Mouse (Mus musculus) heart, embryonic 10.5 days (tissue): Measurements from ENCODE around the gene Rassf8. TPM values are rescaled to one million over a fixed set of nuclear protein-coding genes. Genes with fewer than 3 reads are reported as not detected.

ENCODE experiments used
- DNase-seq: peaks from one replicate; pipeline ENCODE4 v3.0.0-alpha.2; 2017; ENCODE audit warnings: low spot score
- H3K27ac ChIP-seq: fragments of 300-500 bp; sonication (generic); 2 replicates; pipeline ENCODE4 v1.5.1; 2016; ENCODE audit warnings: mild to moderate bottlenecking
- H3K27me3 ChIP-seq: fragments of 300-500 bp; sonication (generic); 2 replicates; pipeline ENCODE4 v1.6.1; 2016; ENCODE audit warnings: mild to moderate bottlenecking; ENCODE audit not compliant: poor library complexity, insufficient read depth, severe bottlenecking
- H3K36me3 ChIP-seq: fragments of 300-500 bp; sonication (generic); 2 replicates; pipeline ENCODE4 v1.6.1; 2016; ENCODE audit warnings: mild to moderate bottlenecking, moderate library complexity
- H3K4me1 ChIP-seq: fragments of 300-500 bp; sonication (generic); 2 replicates; pipeline ENCODE4 v1.6.1; 2016; ENCODE audit warnings: mild to moderate bottlenecking
- H3K4me3 ChIP-seq: fragments of 300-500 bp; sonication (generic); 2 replicates; pipeline ENCODE4 v1.5.1; 2016; ENCODE audit warnings: mild to moderate bottlenecking, moderate library complexity
- H3K9me3 ChIP-seq: fragments of 300-500 bp; sonication (generic); 2 replicates; pipeline ENCODE4 v1.6.1; 2016; ENCODE audit warnings: mild to moderate bottlenecking, moderate library complexity
- WGBS: fragments of 180-500 bp; shearing (Covaris S2); methylation state at CpG from one replicate; pipeline ENCODE4 v1.1.7; 2016; 5-methylcytosine and 5-hydroxymethylcytosine counted together
- polyA plus RNA-seq: library from polyadenylated mRNA; unstranded; fragments of >200 nt; fragmentation: Nextera tagmentation; extraction: Ambion mirVana; gene quantifications from 2 replicates; pipeline ENCODE4 v1.2.1, GENCODE M21; 2016

Gene Rassf8
- polyA plus RNA-seq, 1 experiment from 2014 or later = 7.2 TPM

DNA sequence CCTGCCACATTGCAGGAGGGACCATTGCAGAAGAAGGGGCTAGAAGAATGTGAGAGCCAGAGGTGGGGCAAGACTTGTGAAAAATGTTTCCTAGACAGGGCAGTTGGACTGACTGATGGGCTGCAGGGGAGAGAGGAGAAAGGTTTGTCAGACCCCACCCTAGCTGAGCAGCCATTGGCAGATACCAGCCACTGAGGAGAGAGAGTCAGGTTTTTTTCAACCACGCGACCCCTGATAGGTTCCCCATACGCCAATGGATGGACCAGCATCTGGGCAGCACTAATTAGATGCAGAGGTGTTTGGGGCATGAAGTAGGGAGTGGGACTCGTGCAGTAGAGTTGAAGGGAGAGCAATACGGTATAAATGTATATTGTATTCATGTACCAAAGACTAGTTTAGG lies 13.7 kb upstream of the Rassf8 start:
- Histone ChIP-seq H3K36me3 (no peaks in the 10 kb centered on the region), H3K4me3 (no peak overlapping the region), H3K4me1 (no peaks in the 10 kb centered on the region), H3K9me3 (no peaks in the 10 kb centered on the region), H3K27ac (no peak overlapping the region), H3K27me3 (no peaks in the 10 kb centered on the region)
- 62% methylated on average over 5 of the region's 5 CpGs for WGBS
- DNase-seq = no peak

DNA sequence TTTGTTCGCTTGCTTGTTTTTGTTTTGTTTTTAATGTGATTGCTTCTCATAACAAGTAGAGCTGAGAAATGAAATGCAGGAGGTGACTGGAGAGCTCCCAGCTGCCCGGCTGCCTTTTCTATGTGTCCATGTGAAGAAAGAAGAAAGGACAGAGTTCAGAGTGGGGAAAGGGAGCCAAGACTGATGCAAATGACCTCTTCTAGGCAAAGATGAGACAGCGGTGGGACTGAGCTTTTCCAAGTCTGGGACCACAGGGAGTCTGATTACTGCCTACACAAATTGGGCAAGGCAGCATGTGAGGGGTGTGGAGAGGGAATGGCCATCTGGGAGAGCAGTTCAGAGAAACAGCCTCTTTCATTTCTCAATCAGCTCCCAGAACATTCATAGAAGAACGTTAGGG lies 13.3 kb upstream of the Rassf8 start:
- H3K9me3 ChIP-seq = no peaks in the 10 kb centered on the region
- DNase-seq = no peak
- H3K4me3 ChIP-seq = no peak overlapping the region
- WGBS = 75% methylated on average over 4 of the region's 4 CpGs
- H3K4me1 ChIP-seq = no peaks in the 10 kb centered on the region
- H3K27me3 ChIP-seq = no peaks in the 10 kb centered on the region
- H3K27ac ChIP-seq = no peak overlapping the region
- no peaks in the 10 kb centered on the region for H3K36me3 ChIP-seq

DNA sequence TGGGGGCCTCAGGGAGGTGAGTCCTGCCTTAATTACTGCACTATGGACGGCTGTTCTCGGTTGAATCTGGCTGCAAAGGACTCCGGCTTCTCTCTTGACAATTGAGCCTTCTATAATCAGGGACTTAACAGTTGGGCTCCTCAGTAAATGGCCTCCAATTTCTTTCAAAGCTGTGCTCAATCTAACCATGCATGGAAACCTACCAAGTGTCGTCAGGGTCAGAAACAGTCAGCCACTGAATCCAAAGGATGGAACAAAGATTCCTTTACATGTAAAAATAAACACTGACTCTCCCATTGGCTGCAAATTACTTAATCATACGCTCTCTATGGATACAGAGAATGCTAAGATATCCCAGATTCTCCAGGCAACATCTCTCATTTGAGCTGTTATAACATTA lies 12.6 kb upstream of the Rassf8 start:
- H3K9me3 ChIP-seq = no peaks in the 10 kb centered on the region
- DNase-seq = no peak
- no peak overlapping the region for H3K27ac ChIP-seq
- H3K27me3 ChIP-seq = no peaks in the 10 kb centered on the region
- H3K36me3 ChIP-seq = no peaks in the 10 kb centered on the region
- H3K4me1 ChIP-seq = no peaks in the 10 kb centered on the region
- WGBS = 73% methylated on average over 5 of the region's 5 CpGs
- H3K4me3 ChIP-seq = no peak overlapping the region

DNA sequence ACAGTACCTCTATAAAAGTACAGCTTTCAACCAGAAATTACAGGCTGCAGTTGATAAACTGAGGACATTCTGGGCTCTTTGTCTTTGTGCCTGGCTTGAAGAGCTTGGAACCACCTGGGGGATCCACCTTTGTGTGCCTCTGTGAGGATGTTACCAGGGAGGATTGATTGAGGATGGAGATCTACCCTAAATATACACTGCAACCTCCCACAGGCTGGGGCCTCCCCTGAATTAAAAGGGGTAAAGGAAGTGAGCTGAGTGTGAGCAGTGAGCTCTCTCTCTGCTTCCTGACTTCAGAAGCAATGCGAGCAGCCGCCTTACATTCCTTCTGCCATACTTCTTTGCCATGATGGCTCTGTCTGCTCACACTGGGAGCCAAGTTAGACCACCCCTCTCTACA lies 10.4 kb upstream of the Rassf8 start:
- DNase-seq = no peak
- WGBS = 89% methylated on average over 2 of the region's 2 CpGs
- H3K27ac ChIP-seq = no peak overlapping the region
- no peaks in the 10 kb centered on the region for H3K9me3 ChIP-seq
- H3K4me3 ChIP-seq = no peak overlapping the region
- no peaks in the 10 kb centered on the region for H3K27me3 ChIP-seq
- H3K36me3 ChIP-seq = no peaks in the 10 kb centered on the region
- H3K4me1 ChIP-seq = no peaks in the 10 kb centered on the region

DNA sequence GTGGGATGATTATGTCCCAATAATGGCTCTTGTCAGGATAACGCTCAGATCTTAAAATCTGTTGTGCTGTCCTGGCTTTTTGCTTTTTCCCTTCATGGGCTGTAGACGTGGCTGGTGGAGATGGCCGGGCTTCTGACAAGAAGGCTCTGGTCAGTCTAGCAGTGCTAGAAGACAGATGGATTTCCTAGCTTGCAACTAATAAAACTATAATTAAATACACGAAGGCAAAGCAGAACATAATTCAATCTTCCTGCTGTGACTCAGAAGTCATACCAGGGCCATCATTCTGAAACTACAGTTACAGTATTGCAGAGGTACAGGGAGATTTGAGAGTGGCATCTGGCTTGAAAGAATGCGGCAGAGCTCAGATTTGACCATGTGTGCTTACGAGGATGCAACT lies 7.3 kb upstream of the Rassf8 start:
- 83% methylated on average over 6 of the region's 6 CpGs for WGBS
- Histone ChIP-seq H3K4me3 (no peak overlapping the region), H3K27ac (no peak overlapping the region), H3K4me1 (peaks cover 7% of the 10 kb centered on the region), H3K9me3 (no peaks in the 10 kb centered on the region), H3K27me3 (no peaks in the 10 kb centered on the region), H3K36me3 (no peaks in the 10 kb centered on the region)
- DNase-seq = no peak

DNA sequence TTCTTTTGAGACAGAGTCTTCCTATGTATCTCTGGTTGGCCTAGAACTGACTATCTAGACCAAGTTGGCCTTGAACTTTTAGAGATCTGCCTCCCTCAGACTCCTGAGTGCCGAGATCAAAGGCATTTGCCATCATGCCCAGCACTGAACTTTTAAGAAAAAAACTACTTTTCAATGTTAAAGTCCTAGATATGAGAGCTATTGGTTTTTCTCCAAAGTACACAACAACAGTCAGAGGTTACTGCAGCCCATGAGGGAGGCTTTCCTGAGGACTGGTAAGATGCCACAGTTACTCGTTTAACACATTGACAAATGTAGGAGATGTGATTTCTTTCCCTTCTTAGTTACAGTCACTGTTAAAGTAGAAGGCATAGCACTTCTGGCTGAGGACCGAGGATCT lies 6.5 kb upstream of the Rassf8 start:
- no peaks in the 10 kb centered on the region for H3K9me3 ChIP-seq
- H3K4me1 ChIP-seq = peaks cover 13% of the 10 kb centered on the region
- no peak overlapping the region for H3K4me3 ChIP-seq
- no peak for DNase-seq
- H3K27me3 ChIP-seq = no peaks in the 10 kb centered on the region
- WGBS = 73% methylated on average over 3 of the region's 3 CpGs
- H3K27ac ChIP-seq = no peak overlapping the region
- H3K36me3 ChIP-seq = no peaks in the 10 kb centered on the region

DNA sequence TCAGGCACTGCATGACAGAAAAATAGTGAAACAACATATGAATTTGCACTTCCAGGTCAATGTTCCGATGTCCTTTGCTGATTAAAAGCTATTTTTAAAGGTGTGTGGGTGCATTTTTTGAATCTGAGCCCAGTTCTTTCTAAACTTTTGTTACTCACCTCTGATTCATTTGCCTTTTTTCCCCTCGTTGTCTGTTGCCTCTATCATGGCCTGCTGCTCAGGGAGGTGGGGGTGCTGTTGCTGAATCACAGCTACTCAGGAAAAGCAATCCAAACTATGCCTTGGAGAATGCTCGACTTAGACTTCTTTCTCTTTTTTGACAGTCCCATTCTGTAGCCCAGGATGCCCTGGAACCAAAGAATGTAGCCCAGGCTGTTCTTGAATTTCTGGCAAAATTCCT lies 1.3 kb upstream of the Rassf8 start:
- peaks cover 36% of the 10 kb centered on the region for H3K4me1 ChIP-seq
- DNase-seq = no peak
- whole genome bisulfite sequencing = 45% methylated on average over 3 of the region's 3 CpGs
- H3K4me3 ChIP-seq = no peak overlapping the region
- H3K27ac ChIP-seq = peak overlapping the region; percentile 97; the same call in 1 of the 2 replicates
- H3K36me3 ChIP-seq = peaks cover 6% of the 10 kb centered on the region; the same call in 1 of the 2 replicates
- H3K27me3 ChIP-seq = no peaks in the 10 kb centered on the region
- H3K9me3 ChIP-seq = no peaks in the 10 kb centered on the region

DNA sequence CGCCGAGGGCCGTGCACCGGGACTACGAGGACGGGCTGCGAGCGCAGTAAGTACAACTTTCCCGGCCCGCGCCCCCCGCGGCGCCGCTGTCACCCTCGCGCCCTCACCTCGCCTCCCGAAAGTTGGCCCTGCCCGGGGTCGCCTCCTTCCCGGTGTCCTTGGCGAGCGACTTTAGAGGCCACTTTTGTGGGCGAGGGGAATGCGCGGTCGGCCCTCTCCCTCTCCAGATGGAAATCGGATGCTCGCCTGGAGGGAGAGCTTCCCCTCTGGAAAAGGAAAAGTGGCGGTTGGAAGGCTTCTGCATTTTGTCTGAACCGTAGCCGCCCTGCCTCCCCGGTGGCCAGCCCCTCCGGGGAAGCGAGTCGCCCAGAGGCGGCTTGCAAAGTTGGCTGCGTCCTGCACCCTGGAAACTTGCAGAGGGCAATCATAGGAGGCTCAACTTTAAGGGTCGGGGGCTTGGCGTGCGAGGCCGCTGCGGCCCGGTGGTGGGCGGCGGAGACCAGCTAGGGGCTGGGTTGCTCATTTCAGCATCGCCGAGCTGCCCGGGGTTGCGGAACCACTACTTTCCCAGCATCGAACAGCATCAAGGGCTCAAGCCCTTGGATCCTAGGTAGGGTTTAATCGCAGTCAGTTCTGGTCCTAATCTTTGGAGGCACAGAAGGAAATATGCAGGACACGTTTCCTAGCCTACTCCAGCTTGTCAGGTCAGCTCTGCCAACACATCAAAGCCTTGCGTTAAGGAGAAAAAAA lies 548 bp downstream of the Rassf8 start:
- WGBS = under 1% methylated on average over 55 of the region's 55 CpGs
- Histone ChIP-seq H3K9me3 (no peaks in the 10 kb centered on the region), H3K27me3 (no peaks in the 10 kb centered on the region), H3K4me3 (peak overlapping the region; percentile 85), H3K4me1 (peaks cover 36% of the 10 kb centered on the region), H3K36me3 (peaks cover 16% of the 10 kb centered on the region; the same call in 1 of the 2 replicates), H3K27ac (peak overlapping the region; percentile 97)
- DNase-seq = peak; percentile 83

DNA sequence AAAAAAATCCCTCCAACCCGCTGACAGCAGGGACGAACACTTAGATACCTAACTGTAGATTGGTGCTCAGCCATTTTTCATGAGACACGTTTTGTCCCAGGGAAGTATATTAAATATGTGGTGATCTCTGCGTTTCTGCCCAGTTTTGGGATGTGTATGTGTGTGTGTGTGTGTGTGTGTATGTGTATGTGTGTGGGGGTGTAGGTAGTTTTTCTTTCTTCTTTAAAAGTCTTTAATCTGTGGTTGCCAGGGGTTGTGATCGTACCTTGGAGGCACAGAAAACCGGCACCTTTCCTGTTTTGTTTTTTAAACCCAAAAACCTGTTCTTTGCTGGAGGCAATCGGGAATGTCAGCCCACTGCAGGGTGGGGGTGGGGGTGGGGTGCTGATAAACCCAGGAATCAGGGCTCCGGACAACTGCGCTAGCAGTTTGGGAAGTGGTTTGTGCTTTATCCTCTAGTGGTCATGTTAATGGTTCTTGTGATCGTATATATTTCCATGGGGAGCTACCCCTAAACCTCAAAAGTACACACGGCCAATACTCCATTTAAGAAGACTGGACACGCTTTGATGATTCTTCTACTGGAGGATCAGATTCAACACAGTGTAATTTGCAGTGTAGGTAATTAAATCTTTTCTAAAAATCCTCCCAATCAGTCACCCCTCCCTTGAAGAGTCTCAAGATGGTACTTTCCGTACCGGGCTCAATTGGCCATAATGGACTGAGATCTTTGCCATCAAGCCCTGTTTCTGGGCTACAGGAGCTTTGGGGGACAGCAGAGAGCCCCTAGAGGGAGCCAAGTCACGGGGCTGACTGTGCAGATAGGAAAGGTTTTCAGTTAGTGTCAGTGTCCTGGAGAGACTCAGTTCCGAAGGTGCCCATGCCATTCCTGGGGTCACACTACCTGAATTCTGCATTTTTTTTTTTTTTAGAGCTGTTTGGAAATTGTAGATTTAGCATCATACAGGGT lies 1.4 kb downstream of the Rassf8 start:
- peak overlapping the region; percentile 97 for H3K27ac ChIP-seq
- peaks cover 16% of the 10 kb centered on the region; the same call in 1 of the 2 replicates for H3K36me3 ChIP-seq
- no peaks in the 10 kb centered on the region for H3K9me3 ChIP-seq
- 10% methylated on average over 16 of the region's 16 CpGs for WGBS
- H3K4me1 ChIP-seq = peaks cover 44% of the 10 kb centered on the region
- DNase-seq = no peak
- H3K27me3 ChIP-seq = no peaks in the 10 kb centered on the region
- H3K4me3 ChIP-seq = peak overlapping the region; percentile 85

DNA sequence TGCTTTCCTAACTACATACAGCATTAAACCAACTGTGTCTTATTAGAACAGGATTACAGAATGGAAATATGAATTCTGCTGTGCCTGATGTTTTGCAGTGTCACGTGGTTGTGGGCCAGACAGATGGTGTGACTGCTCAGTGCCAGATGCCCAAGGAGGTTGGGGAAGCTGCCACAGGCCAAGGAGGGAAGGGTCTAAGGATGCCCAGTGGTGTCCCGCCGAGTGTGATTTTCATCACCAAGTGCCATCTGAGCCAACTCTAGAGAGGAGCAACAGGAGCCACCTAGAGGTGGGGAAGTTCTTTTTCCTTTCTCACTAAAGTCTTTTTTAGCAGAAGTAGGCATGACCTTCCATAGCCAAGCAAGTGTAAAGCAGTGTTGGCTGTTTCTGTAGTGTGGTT lies 3.8 kb downstream of the Rassf8 start:
- no peak for DNase-seq
- Histone ChIP-seq H3K4me3 (no peak overlapping the region), H3K27me3 (no peaks in the 10 kb centered on the region), H3K4me1 (peaks cover 49% of the 10 kb centered on the region), H3K36me3 (peaks cover 21% of the 10 kb centered on the region; the same call in 1 of the 2 replicates), H3K9me3 (no peaks in the 10 kb centered on the region), H3K27ac (no peak overlapping the region)
- WGBS = 82% methylated on average over 3 of the region's 3 CpGs

DNA sequence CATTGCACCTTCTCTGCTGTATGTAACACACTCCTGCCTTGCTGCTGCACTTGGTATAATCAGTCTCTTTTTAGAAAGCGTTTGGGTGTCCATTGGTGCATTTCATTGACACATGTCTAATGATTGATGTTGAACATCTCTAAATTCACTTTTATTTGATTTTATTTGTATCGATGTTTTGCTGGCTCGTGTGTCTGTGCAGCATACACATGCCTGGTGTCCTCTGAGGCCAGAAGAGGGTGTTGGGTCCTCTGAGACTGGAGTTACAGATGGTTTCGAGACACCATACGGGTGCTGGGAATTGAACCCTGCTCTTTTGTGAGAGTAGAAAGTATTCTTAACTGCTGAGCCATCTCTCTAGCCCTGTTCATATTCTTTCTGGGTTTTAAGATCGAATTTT lies 6.7 kb downstream of the Rassf8 start:
- Histone ChIP-seq H3K36me3 (peaks cover 25% of the 10 kb centered on the region; the same call in 1 of the 2 replicates), H3K9me3 (no peaks in the 10 kb centered on the region), H3K4me3 (no peak overlapping the region), H3K27ac (no peak overlapping the region), H3K27me3 (no peaks in the 10 kb centered on the region), H3K4me1 (peaks cover 58% of the 10 kb centered on the region)
- no peak for DNase-seq
- 87% methylated on average over 6 of the region's 6 CpGs for WGBS

DNA sequence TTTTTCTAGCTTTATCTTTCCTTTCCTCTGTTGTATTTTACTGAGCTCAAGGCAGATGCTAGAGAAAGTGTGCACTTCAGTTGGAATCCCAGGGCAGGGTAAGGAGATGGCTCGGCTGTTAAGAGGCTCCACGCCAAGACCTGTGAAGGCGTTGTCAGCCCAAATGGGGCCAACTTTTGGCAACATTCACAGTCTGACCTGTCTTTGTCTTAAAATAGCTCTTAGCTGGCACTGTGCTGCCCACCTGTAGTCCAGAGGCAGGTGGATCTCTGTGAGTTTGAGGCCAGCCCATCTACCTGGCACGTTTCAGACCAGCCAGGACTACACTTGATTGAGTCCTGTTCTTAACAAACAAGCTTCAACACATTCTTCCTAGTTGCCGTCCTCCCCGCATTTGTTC lies 7.9 kb downstream of the Rassf8 start:
- Histone ChIP-seq H3K27me3 (no peaks in the 10 kb centered on the region), H3K27ac (no peak overlapping the region; the same call in 1 of the 2 replicates), H3K36me3 (peaks cover 25% of the 10 kb centered on the region; the same call in 1 of the 2 replicates), H3K4me3 (no peak overlapping the region), H3K4me1 (peaks cover 68% of the 10 kb centered on the region), H3K9me3 (no peaks in the 10 kb centered on the region)
- no peak for DNase-seq
- WGBS = 74% methylated on average over 6 of the region's 6 CpGs
